Mouse (Mus musculus) liver, postnatal 0 days (tissue): ENCODE data around the gene Guca1b. TPM values are rescaled to one million over a fixed set of nuclear protein-coding genes. Genes with fewer than 3 reads are reported as not detected.

ENCODE experiments used
- ATAC-seq: fragments of 200-750 bp; cut with Nextera tagmentation; 2 replicates; pipeline ENCODE4 v1.8.0; 2017; ENCODE audit warnings: mild to moderate bottlenecking, moderate library complexity
- DNase-seq: peaks from one replicate; pipeline ENCODE4 v3.0.0-alpha.2; 2016
- H3K27ac ChIP-seq: fragments of 300-500 bp; sonication (generic); 2 replicates; pipeline ENCODE4 v1.5.1; 2014; ENCODE audit warnings: antibody characterized with exemption, moderate library complexity, mild to moderate bottlenecking, low read depth
- H3K27me3 ChIP-seq: fragments of 300-500 bp; sonication (generic); 2 replicates; pipeline ENCODE4 v1.6.1; 2014; ENCODE audit warnings: low read length, control low read depth, mixed read lengths; ENCODE audit not compliant: insufficient read depth
- H3K36me3 ChIP-seq: fragments of 300-500 bp; sonication (generic); replicated peaks from 2 replicates; pipeline ENCODE4 v1.6.1; 2014; ENCODE audit warnings: mild to moderate bottlenecking, control low read depth, low read length, moderate library complexity, mixed read lengths; ENCODE audit not compliant: insufficient read depth
- H3K4me1 ChIP-seq: fragments of 300-500 bp; sonication (generic); 2 replicates; pipeline ENCODE4 v1.6.1; 2014; ENCODE audit warnings: antibody characterized with exemption, mild to moderate bottlenecking, control low read depth; ENCODE audit not compliant: insufficient read depth
- H3K4me2 ChIP-seq: fragments of 300-500 bp; sonication (generic); 2 replicates; pipeline ENCODE4 v1.6.1; 2014; ENCODE audit warnings: low read depth, mild to moderate bottlenecking, low read length, moderate library complexity, mixed read lengths
- H3K4me3 ChIP-seq: fragments of 300-500 bp; sonication (generic); 2 replicates; pipeline ENCODE4 v1.5.1; 2014; ENCODE audit warnings: low read depth, low read length
- H3K9ac ChIP-seq: fragments of 300-500 bp; sonication (generic); replicated peaks from 2 replicates; pipeline ENCODE4 v1.6.1; 2014; ENCODE audit warnings: mild to moderate bottlenecking, moderate library complexity
- H3K9me3 ChIP-seq: fragments of 300-500 bp; sonication (generic); 2 replicates; pipeline ENCODE4 v1.6.1; 2016; ENCODE audit warnings: mild to moderate bottlenecking, control low read depth, low read length, mixed read lengths
- CTCF ChIP-seq: sonication (generic); IDR thresholded peaks from 2 replicates; pipeline ENCODE4 v1.5.1; 2016; ENCODE audit warnings: antibody characterized with exemption, low read depth
- EP300 ChIP-seq: IDR thresholded peaks from 2 replicates; pipeline ENCODE4 v1.6.1; 2016; ENCODE audit warnings: antibody characterized with exemption, low read depth, mild to moderate bottlenecking
- WGBS: fragments of 180-500 bp; shearing (Covaris S2); extraction: QIAGEN DNeasy Blood & Tissue Kit; methylation state at CpG from one replicate; pipeline ENCODE4 v1.1.7; 2014; ENCODE audit not compliant: insufficient replicate concordance; 5-methylcytosine and 5-hydroxymethylcytosine counted together
- polyA plus RNA-seq: library from polyadenylated mRNA; unstranded; fragments of >200 nt; fragmentation: Nextera tagmentation; extraction: Ambion mirVana; gene quantifications from 2 replicates; pipeline ENCODE4 v1.2.1, GENCODE M21; 2015

Gene Guca1b
- polyA plus RNA-seq, 1 experiment from 2014 or later = 0.13 TPM

- Histone ChIP-seq H3K27me3 (no peaks in the 10 kb centered on the region), H3K4me3 (no peak overlapping the region), H3K27ac (peak overlapping the region; percentile 79), H3K9me3 (no peaks in the 10 kb centered on the region), H3K4me2 (peak overlapping the region; percentile 88), H3K9ac (peak overlapping the region; percentile 30), H3K36me3 (no peaks in the 10 kb centered on the region), H3K4me1 (peaks cover 56% of the 10 kb centered on the region)
- 67% methylated on average over 6 of the region's 6 CpGs for WGBS
- ATAC-seq (no peak), DNase-seq (no peak)
- TF ChIP-seq CTCF (no peak), EP300 (no peak)
Observed at GRCm38 (mm10) chr17:47438611-47439010, 53.4 kb downstream of the Guca1b start.

- TF ChIP-seq EP300 (peak; percentile 47; the same call in 1 of the 2 replicates), CTCF (no peak)
- H3K4me3 ChIP-seq = no peak overlapping the region
- H3K4me1 ChIP-seq = peaks cover 60% of the 10 kb centered on the region
- 0 out of 2 replicates have a peak overlapping the region, but pooled peaks have one; percentile 1 for H3K9ac ChIP-seq
- H3K27ac ChIP-seq = peak overlapping the region; percentile 79
- no peaks in the 10 kb centered on the region for H3K9me3 ChIP-seq
- 18% methylated on average over 9 of the region's 9 CpGs for WGBS
- no peaks in the 10 kb centered on the region for H3K36me3 ChIP-seq
- no peaks in the 10 kb centered on the region for H3K27me3 ChIP-seq
- DNase-seq (peak; percentile 74), ATAC-seq (peak; percentile 87)
- H3K4me2 ChIP-seq = peak overlapping the region; percentile 88
Observed at GRCm38 (mm10) chr17:47439396-47440028, 54.3 kb downstream of the Guca1b start.

- H3K27ac ChIP-seq = peak overlapping the region; percentile 79
- H3K4me2 ChIP-seq = no peak overlapping the region
- H3K4me3 ChIP-seq = no peak overlapping the region
- WGBS = 50% methylated on average over 9 of the region's 9 CpGs
- H3K36me3 ChIP-seq = no peaks in the 10 kb centered on the region
- DNase-seq (no peak), ATAC-seq (no peak)
- peaks cover 66% of the 10 kb centered on the region for H3K4me1 ChIP-seq
- H3K9ac ChIP-seq = 0 out of 2 replicates have a peak overlapping the region, but pooled peaks have one; percentile 12
- no peaks in the 10 kb centered on the region for H3K27me3 ChIP-seq
- H3K9me3 ChIP-seq = no peaks in the 10 kb centered on the region
- no peak for TF ChIP-seq EP300
- no peak for TF ChIP-seq CTCF
Observed at GRCm38 (mm10) chr17:47440359-47440890, 55.2 kb downstream of the Guca1b start.

- no peak overlapping the region for H3K4me2 ChIP-seq
- no peak overlapping the region for H3K4me3 ChIP-seq
- H3K27me3 ChIP-seq = no peaks in the 10 kb centered on the region
- peaks cover 70% of the 10 kb centered on the region for H3K4me1 ChIP-seq
- no peak for ATAC-seq
- H3K9me3 ChIP-seq = no peaks in the 10 kb centered on the region
- H3K27ac ChIP-seq = peak overlapping the region; percentile 79
- TF ChIP-seq CTCF (no peak), EP300 (no peak)
- WGBS = 61% methylated on average over 19 of the region's 19 CpGs
- no peaks in the 10 kb centered on the region for H3K36me3 ChIP-seq
- DNase-seq = no peak
- H3K9ac ChIP-seq = no peak overlapping the region
Observed at GRCm38 (mm10) chr17:47441296-47442051, 56.3 kb downstream of the Guca1b start.

- Histone ChIP-seq H3K9ac (no peak overlapping the region), H3K27me3 (no peaks in the 10 kb centered on the region), H3K27ac (peak overlapping the region; percentile 46; the same call in 1 of the 2 replicates), H3K9me3 (no peaks in the 10 kb centered on the region), H3K4me2 (no peak overlapping the region), H3K4me1 (peaks cover 70% of the 10 kb centered on the region), H3K36me3 (no peaks in the 10 kb centered on the region), H3K4me3 (no peak overlapping the region)
- no peak for DNase-seq
- no peak for ATAC-seq
- 65% methylated on average over 3 of the region's 3 CpGs for WGBS
- TF ChIP-seq EP300 (no peak), CTCF (0 out of 2 replicates have a peak, but pooled peaks have one; percentile 15)
Observed at GRCm38 (mm10) chr17:47442271-47442670, 57.1 kb downstream of the Guca1b start.

Other genes starting within 250 kb of the Guca1b start
- gene Mrps10, start 16.5 kb upstream of the Guca1b start, polyA plus RNA-seq = 46.6 and 47.5 TPM in 2 replicates
- 1.5 TPM in 2 replicates for gene Guca1a, start 15.2 kb downstream of the Guca1b start, polyA plus RNA-seq
- 1.0 and 1.6 TPM in 2 replicates for gene AI661453, start 51.2 kb downstream of the Guca1b start, polyA plus RNA-seq
- gene 1700001C19Rik, start 52.0 kb downstream of the Guca1b start, polyA plus RNA-seq = 7.5 and 7.8 TPM in 2 replicates
- 6.5 and 8.1 TPM in 2 replicates for gene Taf8, start 116.9 kb downstream of the Guca1b start, polyA plus RNA-seq
- 249 and 250 TPM in 2 replicates for gene Ccnd3, start 119.7 kb downstream of the Guca1b start, polyA plus RNA-seq
- gene Bysl, start 226.1 kb downstream of the Guca1b start, polyA plus RNA-seq = 8.9 and 10.6 TPM in 2 replicates
- 13.5 and 14.4 TPM in 2 replicates for gene Med20, start 226.2 kb downstream of the Guca1b start, polyA plus RNA-seq
- gene Gm20517, start 226.2 kb downstream of the Guca1b start, polyA plus RNA-seq = 0.79 and 0.82 TPM in 2 replicates
- gene Usp49, start 245.3 kb downstream of the Guca1b start, polyA plus RNA-seq = 1.2 and 1.6 TPM in 2 replicates